Mouse (Mus musculus) effector memory CD4-positive, alpha-beta T cell, adult 5 months (primary cell): ENCODE results near the gene Dpf3. TPM values are rescaled to one million over a fixed set of nuclear protein-coding genes. Genes with fewer than 3 reads are reported as not detected.

Experiments
- polyA plus RNA-seq: library from polyadenylated mRNA; unstranded; fragments of 100-300 nt; shearing (Covaris generic); gene quantifications from one replicate; pipeline ENCODE4 v1.2.1, GENCODE M21; 2017

Gene Dpf3
- polyA plus RNA-seq = 0.94 TPM

DNA sequence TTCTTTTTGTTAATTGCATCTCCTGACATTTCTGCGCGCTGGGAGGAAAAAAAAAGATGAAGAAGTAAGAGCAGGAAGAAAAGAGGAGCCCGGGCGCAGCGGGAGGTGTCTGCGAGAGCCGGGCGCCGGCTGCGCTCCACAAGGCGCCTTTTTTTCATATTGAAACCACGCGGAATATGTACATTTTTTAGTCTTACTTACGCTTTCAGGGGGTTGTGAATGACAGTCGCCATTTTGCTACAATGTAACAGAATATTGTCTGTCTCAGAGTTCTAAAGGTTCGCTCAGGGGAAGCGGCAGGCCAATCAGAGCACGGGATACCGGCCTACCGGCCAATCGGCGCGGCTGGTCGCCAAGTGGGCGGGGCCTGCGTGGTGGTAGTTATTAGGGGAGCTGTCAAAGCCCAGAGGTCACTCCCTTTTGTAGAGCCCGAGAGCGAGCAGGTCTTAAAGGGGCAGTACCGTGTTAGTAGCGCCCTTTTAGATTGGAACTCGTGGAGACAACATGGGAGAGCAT is at the start of gene Dpf3:
Gene Dpf3 (minus strand): TSS at position 241 of the 516 bp plus-strand sequence.

DNA sequence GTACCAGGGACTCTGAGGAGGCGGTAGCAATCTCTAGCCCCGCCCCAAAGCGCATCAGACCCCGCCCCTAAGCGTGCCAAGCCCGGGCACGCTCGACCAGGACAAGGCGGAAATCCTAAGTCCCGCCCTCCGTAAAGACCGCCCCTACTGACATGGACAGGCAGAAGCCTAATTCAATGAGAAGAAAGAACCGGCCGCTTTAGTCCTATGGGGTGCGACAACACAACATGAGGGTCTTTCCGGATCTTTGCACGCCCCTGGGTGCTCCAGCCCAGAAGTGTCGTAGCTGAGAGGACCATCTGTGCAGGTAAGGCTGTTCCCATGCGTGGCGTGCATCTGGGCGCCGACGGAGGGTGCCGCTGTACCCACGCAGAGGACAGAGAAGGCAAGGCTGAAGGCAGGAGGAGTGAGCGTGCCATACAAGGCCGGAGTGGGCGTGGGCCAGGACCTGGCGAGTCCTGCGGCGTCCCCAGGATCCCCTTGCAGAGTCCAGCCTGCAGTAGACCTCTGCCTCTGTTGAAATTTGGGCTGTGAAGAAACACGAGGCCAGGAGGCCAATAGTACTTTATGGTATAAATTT is 32.9 kb upstream of the Dpf3 start, which contains the start of gene Dcaf4:
Gene Dcaf4 (plus strand): TSS at position 156 of the 580 bp plus-strand sequence.

Other genes with a start within 250 kb of the Dpf3 start
- 12.1 TPM for gene Dcaf4, start 32.8 kb upstream of the Dpf3 start, polyA plus RNA-seq
- 8.5 TPM for gene Zfyve1, start 109.5 kb upstream of the Dpf3 start, polyA plus RNA-seq
- 339 TPM for gene Rbm25, start 143.5 kb upstream of the Dpf3 start, polyA plus RNA-seq
- 118 TPM for gene Psen1, start 200.4 kb upstream of the Dpf3 start, polyA plus RNA-seq